10 mouse cellular contexts compared by ENCODE assay signal in genomic region chr11:63463797-63464331, GRCm38 (mm10).
DNase-seq lines count a peak whose midpoint lies in the region; ATAC-seq and TF ChIP-seq lines count a peak whose summit lies in the region.
"Had no signal": no experiment of that assay in that cellular context is flagged by ENCODE, and none has a peak within 500 bp of the region (broad histone marks: within the 10 kb centered on the region; RNA-seq: fewer than 3 reads in every experiment).

No protein-coding gene starts in this region.

- intact Hi-C loops in heart, postnatal 36 days (cut with DNase I): no loop called here

- H3K27me3 ChIP-seq in heart, embryonic 13.5 days (replicated peaks): peaks cover 3% of the 10 kb centered on the region; the same call in 1 of the 2 replicates
- no peaks in the 10 kb centered on the region for H3K27me3 ChIP-seq in hindbrain, postnatal 0 days (ENCODE audit: insufficient read depth, low read length)
- H3K27me3 ChIP-seq in limb, embryonic 14.5 days (ENCODE audit: control insufficient read depth, insufficient read depth, low read length): no peaks in the 10 kb centered on the region
- H3K27me3 ChIP-seq in lung, postnatal 0 days (replicated peaks; ENCODE audit: insufficient read depth, low read length): no peaks in the 10 kb centered on the region
- H3K27me3 ChIP-seq: lung, embryonic 15.5 days had no signal

- no peaks in the 10 kb centered on the region for H3K9me3 ChIP-seq in heart, embryonic 13.5 days
- H3K9me3 ChIP-seq in hindbrain, postnatal 0 days (ENCODE audit: low read length): no peaks in the 10 kb centered on the region
- H3K9me3 ChIP-seq in limb, embryonic 14.5 days (ENCODE audit: control insufficient read depth, low read length): no peaks in the 10 kb centered on the region
- no peaks in the 10 kb centered on the region for H3K9me3 ChIP-seq in lung, postnatal 0 days (ENCODE audit: low read length)
- H3K9me3 ChIP-seq: lung, embryonic 15.5 days had no signal

- TF ChIP-seq CTCF in hindbrain, postnatal 0 days (IDR thresholded peaks at IDR 0.05; ENCODE audit: low read depth): no peak
- no peak for TF ChIP-seq CTCF in lung, postnatal 0 days (IDR thresholded peaks at IDR 0.05)

- H3K9ac ChIP-seq in heart, embryonic 13.5 days: no peak overlapping the region
- no peak overlapping the region for H3K9ac ChIP-seq in hindbrain, postnatal 0 days (replicated peaks; ENCODE audit: low read length)
- peak overlapping the region; percentile 25; the same call in 1 of the 2 replicates for H3K9ac ChIP-seq in limb, embryonic 14.5 days (ENCODE audit: low read depth, low read length, severe bottlenecking)
- H3K9ac ChIP-seq in lung, postnatal 0 days (replicated peaks; ENCODE audit: low read depth): no peak overlapping the region
- H3K9ac ChIP-seq: lung, embryonic 15.5 days had no signal

- no peaks in the 10 kb centered on the region for H3K4me1 ChIP-seq in heart, embryonic 13.5 days
- no peaks in the 10 kb centered on the region for H3K4me1 ChIP-seq in hindbrain, postnatal 0 days (ENCODE audit: insufficient read depth, low read length)
- peaks cover 15% of the 10 kb centered on the region for H3K4me1 ChIP-seq in limb, embryonic 14.5 days (ENCODE audit: control insufficient read depth, insufficient read depth, low read length)
- no peaks in the 10 kb centered on the region for H3K4me1 ChIP-seq in lung, postnatal 0 days (ENCODE audit: insufficient read depth, low read depth, low read length)
- H3K4me1 ChIP-seq: lung, embryonic 15.5 days had no signal

- TF ChIP-seq EP300 in lung, postnatal 0 days (IDR thresholded peaks at IDR 0.05): no peak

- no peak for TF ChIP-seq POLR2A in limb, embryonic 14.5 days (IDR thresholded peaks at IDR 0.05; ENCODE audit: borderline replicate concordance, extremely low read depth, insufficient read depth, insufficient read length)

- WGBS in heart, embryonic 13.5 days: 66% methylated on average over 18 of the region's 18 CpGs
- WGBS in hindbrain, postnatal 0 days: 25% methylated on average over 18 of the region's 18 CpGs
- WGBS in limb, embryonic 14.5 days: 26% methylated on average over 18 of the region's 18 CpGs
- 55% methylated on average over 18 of the region's 18 CpGs for WGBS in lung, postnatal 0 days

- H3K4me3 ChIP-seq in heart, embryonic 13.5 days: no peak overlapping the region
- no peak overlapping the region for H3K4me3 ChIP-seq in hindbrain, postnatal 0 days (ENCODE audit: low read length)
- H3K4me3 ChIP-seq in limb, embryonic 14.5 days (replicated peaks; ENCODE audit: low read length): peak overlapping the region; percentile 16
- no peak overlapping the region for H3K4me3 ChIP-seq in lung, postnatal 0 days (ENCODE audit: low read depth, low read length)
- H3K4me3 ChIP-seq: erythroblast, embryonic 14.5 days; lung, embryonic 15.5 days had no signal

- H3K4me2 ChIP-seq in heart, embryonic 13.5 days: 0 out of 2 replicates have a peak overlapping the region, but pooled peaks have one; percentile 4
- peak overlapping the region; percentile 37 for H3K4me2 ChIP-seq in hindbrain, postnatal 0 days (ENCODE audit: low read depth, low read length)
- H3K4me2 ChIP-seq in limb, embryonic 14.5 days (replicated peaks; ENCODE audit: low read depth, low read length, severe bottlenecking): peak overlapping the region; percentile 50
- H3K4me2 ChIP-seq in lung, postnatal 0 days (replicated peaks; ENCODE audit: low read depth, low read length): no peak overlapping the region
- H3K4me2 ChIP-seq: lung, embryonic 15.5 days had no signal

- no peak for ATAC-seq in heart, embryonic 13.5 days (ENCODE audit: extremely low read depth, insufficient number of reproducible peaks, low FRiP score, low TSS enrichment)
- ATAC-seq in hindbrain, postnatal 0 days: no peak
- no peak; the same call in 1 of the 2 replicates for ATAC-seq in limb, embryonic 14.5 days (ENCODE audit: low FRiP score, low read depth)
- ATAC-seq in lung, postnatal 0 days: no peak

- no peak overlapping the region for H3K27ac ChIP-seq in heart, embryonic 13.5 days (replicated peaks)
- no peak overlapping the region for H3K27ac ChIP-seq in hindbrain, postnatal 0 days
- H3K27ac ChIP-seq in limb, embryonic 14.5 days (replicated peaks; ENCODE audit: low read depth, low read length): no peak overlapping the region
- no peak overlapping the region for H3K27ac ChIP-seq in lung, postnatal 0 days (ENCODE audit: low read length)
- H3K27ac ChIP-seq: lung, embryonic 15.5 days had no signal

- no peaks in the 10 kb centered on the region for H3K36me3 ChIP-seq in heart, embryonic 13.5 days
- no peaks in the 10 kb centered on the region for H3K36me3 ChIP-seq in hindbrain, postnatal 0 days (ENCODE audit: insufficient read depth, low read length)
- H3K36me3 ChIP-seq in limb, embryonic 14.5 days (ENCODE audit: control insufficient read depth, insufficient read depth, low read length): no peaks in the 10 kb centered on the region
- H3K36me3 ChIP-seq in lung, postnatal 0 days (ENCODE audit: insufficient read depth, low read length): no peaks in the 10 kb centered on the region
- H3K36me3 ChIP-seq: lung, embryonic 15.5 days had no signal

- no peak for DNase-seq in heart, postnatal 36 days
- DNase-seq in brain, adult 2 months (ENCODE audit: low read depth, low spot score): peak; percentile 9
- DNase-seq in hindbrain, postnatal 0 days (ENCODE audit: low spot score): peak; percentile 67
- DNase-seq in limb, embryonic 14.5 days (ENCODE audit: low spot score): peak; percentile 28
- DNase-seq in frontal cortex, adult 2 months (ENCODE audit: extremely low spot score in 1 of 2, low spot score in 1 of 2): no peak
- no peak for DNase-seq in yolk sac, embryonic 10.5 days (ENCODE audit: low spot score)
- no peak for DNase-seq in lung, postnatal 0 days (ENCODE audit: low spot score)

Comparison
In these comparisons a context has a peak if more than half of its experiments do, and no peak if none do; other contexts are left out.
1. DNase-seq: peak in brain, adult 2 months (single experiment), hindbrain, postnatal 0 days (single experiment) and limb, embryonic 14.5 days (single experiment); none in heart, postnatal 36 days (0 of 2), frontal cortex, adult 2 months (0 of 2), yolk sac, embryonic 10.5 days (single experiment) and lung, postnatal 0 days (single experiment).